Mouse (Mus musculus): ENCODE measurements around the gene Atpaf2.
A peak's percentile ranks its signal among the peaks of the same experiment; 100 is the strongest.

Atpaf2 gene

GRCm38 (mm10) chr11:60397172-60397571 lies 21.1 kb downstream of the Atpaf2 start:
- no peak for DNase-seq (ENCODE audit: low spot score in 2 of 2)

- DNase-seq (ENCODE audit: low spot score in 2 of 2), result no peak
Measured at GRCm38 (mm10) chr11:60396546-60396945, 21.7 kb downstream of the Atpaf2 start.

- no peak for DNase-seq (ENCODE audit: low spot score in 2 of 2)
Measured at GRCm38 (mm10) chr11:60391346-60391745, 26.9 kb downstream of the Atpaf2 start.

GRCm38 (mm10) chr11:60387944-60388343 lies 30.3 kb downstream of the Atpaf2 start:
- no peak for DNase-seq (ENCODE audit: low spot score in 2 of 2)

GRCm38 (mm10) chr11:60385946-60386345 lies 32.3 kb downstream of the Atpaf2 start:
- DNase-seq (ENCODE audit: low spot score in 2 of 2), result no peak

GRCm38 (mm10) chr11:60384762-60385421 lies 33.4 kb downstream of the Atpaf2 start:
- no peak for DNase-seq (ENCODE audit: low spot score in 2 of 2)

GRCm38 (mm10) chr11:60383518-60383917 lies 34.7 kb downstream of the Atpaf2 start:
- no peak for DNase-seq (ENCODE audit: low spot score in 2 of 2)

- DNase-seq (ENCODE audit: low spot score in 2 of 2), result no peak
Measured at GRCm38 (mm10) chr11:60374481-60374880, 43.8 kb downstream of the Atpaf2 start.

GRCm38 (mm10) chr11:60370431-60370830 lies 47.8 kb downstream of the Atpaf2 start:
- no peak for DNase-seq (ENCODE audit: low spot score in 2 of 2)

GRCm38 (mm10) chr11:60369448-60369847 lies 48.8 kb downstream of the Atpaf2 start:
- DNase-seq (ENCODE audit: low spot score in 2 of 2), result no peak

- no peak for DNase-seq (ENCODE audit: low spot score in 2 of 2)
Measured at GRCm38 (mm10) chr11:60368909-60369308, 49.3 kb downstream of the Atpaf2 start.

- no peak for DNase-seq (ENCODE audit: low spot score in 2 of 2)
Measured at GRCm38 (mm10) chr11:60367256-60367655, 51.0 kb downstream of the Atpaf2 start.

- DNase-seq (ENCODE audit: low spot score in 2 of 2), result no peak
Measured at GRCm38 (mm10) chr11:60366239-60367019, 51.8 kb downstream of the Atpaf2 start.

GRCm38 (mm10) chr11:60360631-60361201 lies 57.5 kb downstream of the Atpaf2 start:
- no peak for DNase-seq (ENCODE audit: low spot score in 2 of 2)

- DNase-seq (ENCODE audit: low spot score in 2 of 2), result no peak
Measured at GRCm38 (mm10) chr11:60359936-60360335, 58.3 kb downstream of the Atpaf2 start.

GRCm38 (mm10) chr11:60359138-60359537 lies 59.1 kb downstream of the Atpaf2 start:
- DNase-seq (ENCODE audit: low spot score in 2 of 2), result no peak

- no peak for DNase-seq (ENCODE audit: low spot score in 2 of 2)
Measured at GRCm38 (mm10) chr11:60358548-60358947, 59.7 kb downstream of the Atpaf2 start.

- no peak for DNase-seq (ENCODE audit: low spot score in 2 of 2)
Measured at GRCm38 (mm10) chr11:60357116-60357515, 61.1 kb downstream of the Atpaf2 start.

GRCm38 (mm10) chr11:60355952-60356351 lies 62.3 kb downstream of the Atpaf2 start:
- DNase-seq (ENCODE audit: low spot score in 2 of 2), result no peak

- DNase-seq (ENCODE audit: low spot score in 2 of 2), result peak; percentile 98
Measured at GRCm38 (mm10) chr11:60352559-60353411, 65.5 kb downstream of the Atpaf2 start, which contains the start of the genes Tom1l2 and Drc3. Gene Tom1l2 (minus strand): TSS chr11:60352905. Gene Drc3 (plus strand): TSS chr11:60353329.

- DNase-seq (ENCODE audit: low spot score in 2 of 2), result peak in 1 of 2 experiments; percentile 24
Measured at GRCm38 (mm10) chr11:60351925-60352371, 66.3 kb downstream of the Atpaf2 start.

GRCm38 (mm10) chr11:60351388-60351787 lies 66.9 kb downstream of the Atpaf2 start:
- DNase-seq (ENCODE audit: low spot score in 2 of 2), result no peak
